Mouse (Mus musculus) hindlimb bud, embryonic 11.5 days (tissue): Measurements from ENCODE around the gene F2r.

Experiments used
- DNase-seq: peaks from one replicate; pipeline ENCODE4 v3.0.0-alpha.2; 2012; ENCODE audit warnings: low read depth, low spot score; ENCODE audit errors: extremely low spot score

F2r gene

DNA sequence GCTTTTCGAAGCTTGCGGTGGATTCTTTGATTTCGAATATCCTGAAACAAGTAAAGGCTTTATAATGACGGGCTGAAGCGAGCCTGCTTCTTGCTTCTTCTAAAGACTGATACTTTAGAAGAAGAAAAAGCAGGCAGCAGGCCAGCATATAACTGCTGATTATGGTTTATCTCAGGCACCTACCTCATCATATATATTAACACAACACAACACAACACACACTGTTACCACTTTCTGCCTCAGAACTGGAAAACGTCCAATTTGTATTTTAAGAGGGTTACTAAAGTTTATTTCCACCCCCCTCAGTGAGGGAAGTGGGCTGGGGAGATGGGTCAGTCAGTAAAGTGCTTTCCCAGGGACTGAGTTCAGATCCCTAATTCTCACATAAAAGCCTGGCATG, 13.9 kb upstream of the F2r start:
- no peak for DNase-seq

DNA sequence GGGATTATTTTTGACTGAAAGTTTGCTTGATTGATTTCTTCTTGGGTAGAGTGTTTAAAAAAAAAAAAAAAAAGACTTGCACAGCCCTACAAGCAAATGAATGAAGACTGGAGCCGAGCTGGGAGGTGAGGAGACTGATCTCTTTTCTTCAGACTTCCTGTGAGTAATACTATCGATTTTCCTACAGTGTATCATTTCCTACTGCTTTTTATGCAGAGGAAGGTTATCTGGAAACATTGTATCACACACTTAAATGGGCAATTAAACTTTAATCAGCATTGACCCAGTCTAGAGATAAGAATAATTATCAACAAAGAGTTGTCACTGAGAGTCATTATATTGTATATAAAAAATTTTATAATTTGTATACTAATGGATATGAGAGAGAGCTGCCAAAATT, 12.5 kb upstream of the F2r start:
- DNase-seq, result no peak

DNA sequence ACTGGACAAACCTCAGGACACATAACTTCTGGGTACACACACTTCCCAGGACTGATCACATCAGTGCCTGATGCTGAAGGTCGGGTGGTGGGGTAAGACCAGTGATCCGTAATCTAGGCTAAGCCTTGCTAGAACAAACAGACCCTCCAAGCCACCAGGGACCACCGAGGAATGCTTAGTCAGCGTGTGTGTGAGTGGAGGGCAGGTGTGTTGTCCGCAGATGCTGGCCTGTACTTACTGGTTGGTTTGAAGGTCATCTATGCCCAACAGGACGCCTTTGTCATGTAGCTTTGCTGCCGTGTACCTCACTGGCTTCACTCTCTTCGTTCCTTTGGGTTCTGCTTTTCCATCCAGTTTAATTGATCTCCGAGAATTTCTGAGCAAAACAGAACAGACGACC, 11.5 kb upstream of the F2r start:
- DNase-seq, result no peak

DNA sequence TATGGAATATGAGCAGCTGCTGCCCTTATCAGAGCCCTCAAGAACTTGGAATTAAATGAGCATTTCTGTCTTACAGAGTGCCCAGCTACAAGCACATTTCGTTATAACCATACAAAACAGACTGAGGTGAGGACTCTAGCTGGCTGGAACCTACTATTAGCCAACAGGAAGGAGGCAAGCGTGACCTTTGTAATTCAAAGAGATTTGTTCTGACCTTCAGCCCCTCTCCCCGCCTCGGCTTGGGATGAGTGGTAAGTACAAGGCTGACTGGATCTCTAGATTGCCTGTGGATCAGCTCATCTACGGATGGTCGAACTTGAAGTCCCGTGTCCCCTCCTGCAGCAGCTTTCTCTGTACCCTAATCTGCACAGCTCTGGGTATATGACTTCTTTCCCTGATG, 8.4 kb upstream of the F2r start:
- DNase-seq, result no peak

DNA sequence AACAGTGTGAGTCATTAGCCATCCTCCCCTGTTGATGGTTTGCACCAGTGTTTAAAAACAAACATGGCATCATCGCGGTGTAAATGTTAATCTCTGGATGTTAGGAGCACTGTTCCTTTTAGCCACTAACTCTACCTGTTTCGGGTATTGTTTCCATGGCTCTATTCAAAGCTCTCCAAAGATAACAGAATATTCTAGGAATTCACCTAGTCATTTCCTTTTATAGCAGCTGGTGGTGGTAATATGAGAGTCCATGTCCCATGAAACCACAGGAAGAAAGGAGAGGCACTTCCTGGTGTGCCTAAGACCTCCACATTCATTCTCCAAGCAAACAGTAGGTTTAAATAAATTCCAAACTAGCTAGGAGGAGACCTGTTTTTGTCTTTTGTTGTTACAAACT, 4.8 kb upstream of the F2r start:
- no peak for DNase-seq

DNA sequence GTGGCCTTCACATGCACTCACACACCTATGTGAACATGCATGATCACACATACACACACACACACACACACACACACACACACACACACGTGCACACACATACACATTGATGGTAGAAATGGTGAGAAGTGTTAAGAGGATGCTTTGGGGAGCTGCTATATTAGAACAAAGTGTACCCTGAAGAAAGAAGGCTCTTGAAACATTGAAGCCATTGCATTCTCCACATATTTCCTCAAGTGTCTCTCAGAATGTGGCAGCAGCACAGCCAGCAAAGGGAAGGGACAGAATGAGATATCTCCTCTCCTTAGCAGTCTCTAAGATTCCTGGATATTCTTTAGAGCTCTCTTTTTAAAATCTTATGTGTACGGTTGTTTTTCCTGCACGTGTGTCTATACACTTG, 3.3 kb upstream of the F2r start:
- no peak for DNase-seq

DNA sequence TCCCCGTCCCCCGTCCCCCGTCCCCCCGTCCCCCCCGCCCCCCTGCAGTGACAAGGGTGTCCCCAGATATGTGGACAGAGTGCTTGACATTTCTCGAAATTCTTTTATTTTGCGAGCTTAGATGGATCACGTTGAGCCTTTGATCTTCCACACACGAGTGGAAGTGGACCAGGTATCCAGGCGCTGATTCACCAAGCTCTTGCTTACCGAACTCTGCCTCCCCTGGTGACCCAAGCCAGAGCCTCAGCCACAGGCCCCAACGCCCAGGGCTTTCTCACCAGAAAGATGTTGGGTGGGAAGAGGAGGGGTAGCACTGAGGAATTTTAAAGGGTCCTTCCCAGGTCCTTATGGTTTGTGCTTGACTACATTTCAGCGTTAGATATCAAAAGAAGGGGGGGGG, 572 bp upstream of the F2r start:
- DNase-seq, result no peak

DNA sequence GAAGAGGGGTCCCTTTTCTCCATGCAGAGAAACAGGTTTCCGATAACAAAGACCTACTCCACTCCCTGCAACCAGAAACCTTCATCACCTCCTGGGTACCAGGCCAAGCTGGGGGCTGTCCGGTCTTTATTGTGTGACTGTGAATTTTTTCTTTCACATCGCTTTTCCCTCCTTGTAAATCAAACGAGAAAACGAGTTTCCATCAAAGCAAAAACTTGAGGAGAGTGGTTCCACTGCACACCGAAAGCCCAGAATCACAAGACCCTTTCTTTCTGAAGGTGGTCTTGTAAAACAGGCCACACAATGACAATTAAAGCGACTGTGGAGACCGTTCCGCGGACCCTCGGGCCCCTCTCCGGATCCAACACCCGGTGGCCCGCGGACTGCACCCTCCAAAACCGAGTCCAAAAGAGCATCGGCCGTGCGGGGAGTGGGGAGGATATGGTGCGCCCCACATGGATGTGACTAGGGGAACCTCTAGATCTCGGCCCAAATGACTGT, 566 bp downstream of the F2r start:
- DNase-seq, result no peak

DNA sequence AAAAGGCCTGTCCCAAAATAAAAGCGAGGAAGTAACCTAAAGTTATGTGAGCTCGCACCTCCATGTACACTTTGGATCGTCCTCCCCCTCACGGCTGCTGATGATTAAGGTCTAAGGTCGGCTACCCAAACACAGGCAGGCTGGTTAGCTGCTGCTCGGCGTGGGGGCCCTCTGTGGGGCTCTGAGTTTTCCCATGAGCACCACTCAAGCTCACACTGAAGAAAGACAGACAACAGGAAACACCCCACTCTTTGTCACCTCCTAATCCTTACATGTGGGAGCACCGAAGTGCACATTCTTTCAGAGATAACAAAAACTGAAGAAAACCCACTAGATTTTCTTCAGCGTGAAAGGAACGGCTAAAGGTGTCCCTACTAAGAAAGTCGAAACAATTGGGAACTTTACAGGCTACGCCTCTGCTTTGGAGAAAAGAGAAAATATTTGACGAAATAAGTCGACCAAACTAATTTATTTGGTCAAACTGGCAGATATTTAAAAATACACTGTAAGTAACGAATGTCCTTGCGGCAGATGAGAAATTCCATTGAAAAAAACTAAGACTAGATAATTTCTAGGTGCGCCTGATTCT, 1.1 kb downstream of the F2r start:
- DNase-seq, result no peak

DNA sequence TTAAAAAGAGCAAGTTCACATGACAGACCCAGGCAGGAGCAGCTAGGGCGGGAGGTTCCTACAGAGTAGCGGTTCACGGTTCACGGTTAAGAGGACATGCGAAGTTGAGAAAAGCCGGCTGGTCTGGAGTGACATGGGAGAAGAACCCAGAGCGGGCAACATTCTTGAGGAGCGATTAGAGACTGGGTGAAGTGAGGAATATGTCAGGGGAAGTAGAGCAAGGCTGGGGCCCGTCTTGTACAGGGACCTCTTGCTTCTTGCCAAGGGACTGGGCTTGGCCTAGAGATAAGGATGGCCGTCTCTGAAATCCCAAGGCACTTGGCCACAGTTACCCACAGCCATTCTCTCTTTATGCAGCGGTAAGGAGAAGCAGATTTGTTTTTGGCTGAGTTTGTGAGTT, 1.8 kb downstream of the F2r start:
- DNase-seq, result no peak

DNA sequence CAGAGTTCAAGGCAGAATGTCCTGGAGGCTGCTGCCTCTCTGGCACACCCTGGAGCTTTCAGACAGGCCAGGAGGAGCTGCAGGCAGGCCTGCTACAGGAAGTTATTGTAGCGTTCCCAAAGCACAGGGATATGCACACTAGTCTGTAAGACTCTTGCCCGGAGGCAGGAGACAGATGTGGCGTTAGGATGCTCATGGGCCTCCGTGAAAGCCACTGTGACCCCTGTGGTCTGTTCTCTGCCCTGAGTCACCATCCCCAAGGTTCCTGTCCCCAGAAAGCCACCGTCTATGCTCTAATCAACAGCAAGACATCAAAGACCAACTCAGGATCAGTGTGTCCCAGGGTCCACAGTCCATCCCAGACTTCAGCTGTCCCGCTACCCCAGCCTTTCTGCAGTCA, 3.5 kb downstream of the F2r start:
- DNase-seq, result no peak

DNA sequence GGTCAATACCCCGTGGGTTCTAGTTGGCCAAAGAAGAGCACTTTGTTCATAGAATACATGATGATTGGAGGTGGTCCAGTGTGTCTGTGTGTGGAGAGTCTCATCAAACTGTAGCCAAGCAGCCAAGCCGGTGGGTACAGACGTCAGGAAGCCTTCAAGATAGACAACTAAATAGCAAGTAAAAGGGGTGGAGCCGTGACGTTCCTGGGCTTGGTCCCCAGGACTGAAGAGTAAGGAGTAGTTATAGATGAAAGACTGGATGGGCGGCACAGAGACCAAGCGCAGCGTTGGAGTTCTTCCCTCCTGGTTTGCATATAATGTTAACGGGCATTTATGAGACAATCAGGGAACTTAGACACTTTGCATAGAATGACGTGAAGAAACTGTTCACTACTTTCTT, 6.0 kb downstream of the F2r start:
- DNase-seq, result no peak

DNA sequence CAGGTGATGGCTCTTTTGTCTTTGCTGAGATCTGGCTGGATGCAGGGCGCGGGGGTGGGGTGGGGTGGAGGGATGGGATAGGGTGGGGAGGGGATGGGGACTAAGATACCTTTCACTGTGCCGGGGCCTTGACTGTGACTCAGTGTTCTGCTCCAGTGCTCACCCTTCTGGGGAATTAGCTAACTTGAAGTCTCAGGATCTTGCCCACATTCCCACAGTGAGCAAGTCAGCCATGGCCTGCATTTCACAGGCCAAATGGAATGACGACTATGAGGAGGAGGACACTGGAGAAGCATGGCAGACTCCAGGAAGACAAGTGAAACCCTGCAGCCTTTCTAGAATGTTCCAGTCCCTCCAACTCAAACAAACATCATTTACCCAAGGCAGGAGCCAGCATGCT, 6.5 kb downstream of the F2r start:
- no peak for DNase-seq

DNA sequence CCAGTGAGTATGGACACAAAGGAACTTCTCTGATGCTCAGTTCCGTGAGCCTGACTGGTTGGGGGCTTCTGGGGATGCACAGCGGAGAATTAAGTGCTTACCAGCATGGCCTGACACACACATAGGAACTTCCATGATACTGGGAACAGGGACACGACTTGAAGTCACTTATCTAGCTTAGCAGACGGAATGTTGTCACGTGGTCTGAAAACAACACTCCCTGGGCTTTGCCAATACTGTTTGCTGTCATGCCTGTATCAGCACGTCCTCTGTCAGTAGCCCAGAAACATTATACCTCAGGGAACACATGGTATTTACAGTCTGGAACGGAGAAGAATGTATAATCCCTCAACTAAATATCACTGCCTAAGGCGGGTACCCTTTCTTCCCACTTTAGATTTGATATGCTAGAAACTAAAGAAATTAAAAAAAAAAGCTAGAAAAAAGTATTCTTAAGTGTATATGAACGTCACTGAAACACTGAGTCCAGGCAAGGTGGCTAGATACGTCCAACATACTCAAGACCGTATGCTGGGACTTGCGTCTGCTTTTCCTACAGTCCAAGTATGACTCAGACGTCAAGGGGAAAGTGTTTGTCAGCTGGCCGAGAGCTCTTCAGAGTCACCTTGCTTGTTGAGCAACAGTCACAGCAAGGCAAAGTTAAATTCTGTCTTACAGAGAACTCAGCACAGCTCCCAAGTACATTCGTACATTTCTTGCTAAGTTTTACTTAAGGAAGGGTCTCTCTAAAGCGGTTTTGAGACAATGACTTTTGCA, 7.3 kb downstream of the F2r start:
- DNase-seq, result no peak

DNA sequence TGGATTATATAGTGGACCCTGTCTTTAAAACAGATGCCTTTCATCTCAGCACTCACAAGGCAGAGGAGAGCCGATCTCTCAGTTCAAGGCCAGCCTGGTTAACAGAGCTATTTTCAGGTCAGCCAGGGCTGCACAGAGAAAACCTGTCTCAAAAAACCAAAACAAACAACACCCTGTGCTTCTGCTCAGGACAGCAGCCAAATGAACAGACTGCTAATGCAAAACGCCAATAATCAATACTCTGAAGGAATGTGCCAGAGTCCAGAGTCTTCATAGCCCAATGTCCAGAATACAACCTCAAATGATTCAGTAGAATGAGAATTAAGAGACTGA, 9.2 kb downstream of the F2r start:
- DNase-seq, result no peak

DNA sequence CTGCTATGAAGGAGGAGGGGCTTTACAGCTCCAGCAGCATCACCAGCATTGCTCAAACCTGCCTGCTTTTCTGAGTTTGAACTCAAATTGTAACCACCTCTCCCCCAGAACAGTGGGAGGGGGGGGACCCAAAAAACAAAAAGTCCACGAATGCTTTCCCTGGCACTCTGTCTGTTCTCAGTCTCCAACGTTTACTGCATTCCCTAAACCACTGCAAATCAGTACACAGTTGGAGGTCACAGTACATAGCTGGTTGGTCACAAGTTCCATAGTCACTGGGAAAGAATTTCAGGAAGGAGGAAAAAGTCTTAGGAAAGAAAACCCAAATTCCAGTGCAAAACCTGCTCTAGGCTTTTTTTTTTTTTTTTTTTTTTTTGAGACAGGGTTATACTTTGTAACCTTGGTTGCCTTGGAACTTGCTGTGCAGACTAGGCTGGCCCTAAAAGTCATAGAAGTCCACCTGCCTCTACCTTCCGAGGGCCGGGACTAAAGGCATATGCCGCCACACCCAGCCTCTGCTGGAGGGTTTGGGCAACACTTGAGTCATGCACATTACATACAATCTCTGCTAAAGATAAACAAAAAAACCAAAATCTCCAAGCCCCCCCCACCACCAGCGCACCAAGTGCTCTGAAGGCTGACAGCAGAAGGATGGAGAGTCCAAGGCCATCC, 9.7 kb downstream of the F2r start:
- no peak for DNase-seq

DNA sequence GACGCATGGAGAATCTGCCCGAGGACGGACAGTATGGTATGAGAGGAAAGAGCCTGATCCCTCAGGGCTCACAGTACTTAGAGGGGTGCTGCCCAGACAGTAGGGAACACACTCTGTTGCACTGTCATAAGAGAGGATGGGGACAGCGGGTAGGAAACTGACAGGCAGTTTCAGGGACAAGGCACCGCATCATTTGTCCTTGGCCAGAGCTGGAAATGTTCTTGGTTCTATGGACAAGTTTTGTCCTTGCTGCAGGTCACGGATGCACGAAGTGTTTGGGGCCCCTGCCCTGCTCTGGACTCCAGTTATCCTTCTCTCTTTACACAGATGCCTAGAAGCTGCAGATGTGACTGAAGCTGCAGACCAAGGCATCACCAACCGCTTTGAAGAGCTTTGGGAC, 11.3 kb downstream of the F2r start:
- no peak for DNase-seq

DNA sequence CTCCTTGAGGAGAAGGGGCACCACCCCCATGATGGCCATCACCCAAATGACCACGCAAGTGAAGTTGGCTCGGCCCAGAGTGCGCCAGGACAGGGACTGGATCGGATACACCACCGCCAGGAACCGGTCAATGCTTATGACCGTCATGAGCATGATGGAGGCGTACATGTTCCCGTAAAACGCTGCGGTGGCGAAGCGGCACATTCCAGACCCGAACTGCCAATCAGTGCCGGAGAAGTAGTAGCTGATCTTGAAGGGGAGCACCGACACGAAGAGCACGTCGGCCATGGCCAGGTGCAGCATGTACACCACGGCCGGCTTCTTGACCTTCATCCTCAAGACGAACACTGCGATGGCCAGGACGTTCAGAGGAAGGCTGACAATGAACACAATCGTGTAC, 14.0 kb downstream of the F2r start:
- DNase-seq, result no peak

DNA sequence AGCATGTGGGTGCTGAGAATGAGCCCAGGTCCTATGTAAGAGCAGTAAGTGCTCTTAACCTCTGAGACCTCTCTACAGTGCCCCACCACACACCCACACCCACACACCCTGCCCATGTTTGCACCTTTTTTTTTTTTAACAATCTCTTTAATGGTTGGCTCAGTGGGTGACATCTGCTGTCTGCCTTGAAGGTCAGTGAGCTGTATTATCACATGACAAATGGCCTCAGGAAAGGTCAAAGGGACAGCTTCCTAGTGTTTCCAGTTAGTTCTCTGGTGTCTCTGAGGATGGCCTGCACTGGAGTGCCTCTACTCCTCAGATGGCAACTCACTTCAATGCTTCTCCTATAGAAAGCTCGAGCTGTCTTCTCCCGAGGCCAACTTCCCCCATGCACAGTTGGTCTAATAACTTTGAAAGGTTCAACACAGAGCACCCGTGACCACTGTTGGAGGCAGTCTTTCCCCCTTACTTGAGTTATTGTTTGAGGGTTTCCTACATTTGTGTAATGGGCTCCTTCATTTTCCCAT, 18.4 kb downstream of the F2r start:
- DNase-seq, result no peak

DNA sequence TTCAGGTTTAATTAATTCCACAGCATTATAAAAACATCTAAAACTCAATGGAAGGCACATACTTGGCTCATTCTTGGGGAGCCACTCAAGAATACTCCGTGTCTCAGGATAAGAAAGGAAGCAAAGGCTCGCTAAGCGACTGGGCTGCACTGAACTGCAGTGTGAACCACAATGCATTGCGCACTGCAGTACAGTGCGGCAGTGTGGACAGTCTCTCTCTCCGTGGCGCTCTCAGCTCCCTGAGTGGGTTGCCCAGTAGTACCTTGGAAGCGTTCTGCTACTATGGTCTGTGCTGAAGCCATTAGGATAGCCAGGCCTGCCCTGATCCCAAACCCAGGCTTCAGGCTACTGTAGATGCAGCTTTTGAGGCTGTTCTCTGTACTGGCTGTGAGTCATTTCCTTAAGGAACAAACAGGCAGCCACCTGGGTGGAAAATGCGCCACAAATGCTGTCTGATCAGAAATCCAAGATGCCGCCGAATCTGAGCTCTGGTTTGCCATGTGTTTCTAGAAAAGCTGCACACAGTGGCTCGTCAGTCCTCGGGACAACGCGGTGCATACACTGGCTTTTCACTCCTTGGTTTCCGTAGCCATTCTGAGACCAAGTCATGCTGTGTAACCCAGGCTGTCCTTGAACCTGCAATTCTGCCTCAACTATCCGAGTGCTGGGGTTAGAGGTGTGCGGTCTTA, 19.9 kb downstream of the F2r start:
- no peak for DNase-seq

DNA sequence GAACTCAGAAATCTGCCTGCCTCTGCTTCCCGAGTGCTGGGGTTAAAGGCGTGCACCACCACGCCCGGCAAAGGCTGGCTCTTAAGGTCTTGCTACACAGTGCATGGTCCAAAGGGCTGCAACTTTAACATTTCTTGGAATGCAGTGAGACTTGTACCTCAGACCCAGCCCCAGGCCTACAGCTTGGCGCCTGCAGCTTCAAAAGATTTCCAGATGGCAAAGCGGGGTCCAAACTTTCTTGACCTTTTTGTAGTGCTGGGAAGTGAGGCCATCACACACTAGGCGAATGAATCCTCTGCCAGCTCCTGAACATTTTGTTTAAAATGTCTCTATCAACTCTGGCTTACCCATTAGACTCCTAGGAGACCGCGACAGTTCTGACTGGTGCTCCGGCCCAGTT, 20.7 kb downstream of the F2r start:
- DNase-seq, result no peak

DNA sequence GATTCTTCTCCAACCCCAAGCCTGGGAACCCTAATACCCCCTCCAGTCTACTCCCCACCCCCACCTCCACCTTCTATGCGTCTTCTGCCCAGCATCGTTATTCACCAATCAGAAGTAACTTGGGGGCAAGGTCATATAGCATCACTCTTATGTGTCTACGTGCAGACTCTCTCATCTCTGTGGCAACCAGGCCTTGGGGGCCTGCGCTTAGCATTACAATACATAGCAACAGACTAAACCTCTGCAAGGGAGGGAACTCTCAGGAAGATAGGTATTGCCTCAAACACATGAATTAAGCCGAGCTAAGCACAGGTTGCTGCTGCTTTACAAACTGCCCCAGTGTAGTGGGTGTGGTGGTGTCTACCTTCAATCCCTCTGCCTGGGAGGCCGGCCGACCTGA, 21.6 kb downstream of the F2r start:
- no peak for DNase-seq
